Mouse (Mus musculus) kidney, embryonic 16.5 days (tissue): ENCODE results near the gene Pold1. TPM values are rescaled to one million over a fixed set of nuclear protein-coding genes. Genes with fewer than 3 reads are reported as not detected.

ENCODE experiments used
- ATAC-seq: fragments of 200-750 bp; cut with Nextera tagmentation; 2 replicates; pipeline ENCODE4 v1.8.0; 2017; ENCODE audit warnings: moderate TSS enrichment; ENCODE audit not compliant: low FRiP score, low TSS enrichment
- H3K27ac ChIP-seq: fragments of 300-500 bp; sonication (generic); 2 replicates; pipeline ENCODE4 v1.5.1; 2014; ENCODE audit warnings: low read length
- H3K27me3 ChIP-seq: fragments of 300-500 bp; sonication (generic); 2 replicates; pipeline ENCODE4 v1.6.1; 2014; ENCODE audit warnings: low read length, control low read depth, mixed read lengths; ENCODE audit not compliant: insufficient read depth
- H3K36me3 ChIP-seq: fragments of 300-500 bp; sonication (generic); 2 replicates; pipeline ENCODE4 v1.6.1; 2014; ENCODE audit warnings: low read length, control low read depth, mixed read lengths; ENCODE audit not compliant: insufficient read depth
- H3K4me1 ChIP-seq: fragments of 300-500 bp; sonication (generic); 2 replicates; pipeline ENCODE4 v1.6.1; 2014; ENCODE audit warnings: low read length, control low read depth, mixed read lengths; ENCODE audit not compliant: insufficient read depth
- H3K4me2 ChIP-seq: fragments of 300-500 bp; sonication (generic); replicated peaks from 2 replicates; pipeline ENCODE4 v1.6.1; 2014; ENCODE audit warnings: low read depth, low read length
- H3K4me3 ChIP-seq: fragments of 300-500 bp; sonication (generic); 2 replicates; pipeline ENCODE4 v1.5.1; 2014; ENCODE audit warnings: mild to moderate bottlenecking, low read length
- H3K9ac ChIP-seq: fragments of 300-500 bp; sonication (generic); replicated peaks from 2 replicates; pipeline ENCODE4 v1.6.1; 2014; ENCODE audit warnings: low read length
- H3K9me3 ChIP-seq: fragments of 300-500 bp; sonication (generic); 2 replicates; pipeline ENCODE4 v1.6.1; 2016; ENCODE audit warnings: low read length, control low read depth
- WGBS: fragments of 180-500 bp; shearing (Covaris S2); extraction: QIAGEN DNeasy Blood & Tissue Kit; methylation state at CpG from one replicate; pipeline ENCODE4 v1.1.7; 2014; 5-methylcytosine and 5-hydroxymethylcytosine counted together
- polyA plus RNA-seq: library from polyadenylated mRNA; unstranded; fragments of >200 nt; fragmentation: Nextera tagmentation; extraction: Ambion mirVana; gene quantifications from 2 replicates; pipeline ENCODE4 v1.2.1, GENCODE M21; 2015

Gene Pold1
- polyA plus RNA-seq, 1 experiment from 2014 or later, result 105 TPM

DNA sequence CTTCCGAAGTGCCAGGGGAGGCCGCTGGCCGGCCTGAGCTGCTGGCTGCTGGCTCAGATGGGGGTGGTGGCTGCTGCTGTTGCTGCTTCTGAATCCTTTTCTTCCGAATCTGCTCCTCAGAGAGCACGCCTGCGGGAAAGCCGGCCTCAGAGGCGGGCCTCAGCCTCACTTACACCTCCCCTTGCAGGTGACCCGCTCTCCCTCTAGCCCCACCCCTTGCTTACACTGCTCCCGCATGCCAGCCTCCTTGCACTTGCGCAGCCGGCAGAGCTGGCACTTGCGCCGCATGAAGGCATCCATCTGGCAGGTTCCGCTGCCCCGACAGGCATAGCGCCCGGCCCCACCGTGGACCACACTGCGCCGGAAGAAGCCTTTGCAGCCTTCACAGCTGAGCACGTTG, 3.1 kb upstream of the Pold1 start:
- no peak overlapping the region for H3K4me3 ChIP-seq
- H3K36me3 ChIP-seq, result peaks cover 29% of the 10 kb centered on the region
- no peaks in the 10 kb centered on the region for H3K27me3 ChIP-seq
- H3K9ac ChIP-seq, result no peak overlapping the region
- H3K4me1 ChIP-seq, result peaks cover 23% of the 10 kb centered on the region
- H3K27ac ChIP-seq, result no peak overlapping the region
- no peaks in the 10 kb centered on the region for H3K9me3 ChIP-seq
- ATAC-seq, result no peak
- WGBS, result 75% methylated on average over 22 of the region's 22 CpGs
- no peak overlapping the region for H3K4me2 ChIP-seq

DNA sequence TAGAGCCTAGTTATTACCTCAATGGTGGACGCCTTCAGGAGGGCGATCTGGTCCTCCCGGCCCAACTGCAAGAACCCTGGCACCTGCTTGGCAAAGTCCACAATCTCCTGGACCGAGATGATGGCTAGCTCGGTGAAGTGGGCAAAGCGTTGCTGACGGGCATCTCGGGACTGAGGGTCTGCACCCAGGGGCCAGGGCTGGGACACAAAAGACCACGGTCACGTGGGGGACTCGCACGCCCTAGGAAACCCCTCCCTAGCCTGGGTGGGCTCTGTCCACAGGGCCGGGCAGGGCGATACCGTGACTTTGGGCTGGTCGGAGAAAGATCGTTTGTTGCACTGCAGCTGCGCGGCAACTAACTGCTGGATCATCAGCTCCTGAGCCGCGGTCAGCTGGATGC, 2.7 kb upstream of the Pold1 start:
- WGBS, result 94% methylated on average over 21 of the region's 21 CpGs
- Histone ChIP-seq H3K4me1 (peaks cover 23% of the 10 kb centered on the region), H3K27ac (no peak overlapping the region), H3K4me3 (no peak overlapping the region), H3K36me3 (peaks cover 29% of the 10 kb centered on the region), H3K9ac (no peak overlapping the region), H3K4me2 (no peak overlapping the region), H3K9me3 (no peaks in the 10 kb centered on the region), H3K27me3 (no peaks in the 10 kb centered on the region)
- ATAC-seq, result no peak

- Histone ChIP-seq H3K4me1 (peaks cover 23% of the 10 kb centered on the region), H3K4me2 (no peak overlapping the region), H3K9me3 (no peaks in the 10 kb centered on the region), H3K36me3 (peaks cover 29% of the 10 kb centered on the region), H3K9ac (no peak overlapping the region), H3K27me3 (no peaks in the 10 kb centered on the region), H3K4me3 (no peak overlapping the region), H3K27ac (no peak overlapping the region)
- WGBS, result 92% methylated on average over 12 of the region's 12 CpGs
- no peak for ATAC-seq
Measured at GRCm38 (mm10) chr7:44550409-44550678, 1.7 kb upstream of the Pold1 start.

DNA sequence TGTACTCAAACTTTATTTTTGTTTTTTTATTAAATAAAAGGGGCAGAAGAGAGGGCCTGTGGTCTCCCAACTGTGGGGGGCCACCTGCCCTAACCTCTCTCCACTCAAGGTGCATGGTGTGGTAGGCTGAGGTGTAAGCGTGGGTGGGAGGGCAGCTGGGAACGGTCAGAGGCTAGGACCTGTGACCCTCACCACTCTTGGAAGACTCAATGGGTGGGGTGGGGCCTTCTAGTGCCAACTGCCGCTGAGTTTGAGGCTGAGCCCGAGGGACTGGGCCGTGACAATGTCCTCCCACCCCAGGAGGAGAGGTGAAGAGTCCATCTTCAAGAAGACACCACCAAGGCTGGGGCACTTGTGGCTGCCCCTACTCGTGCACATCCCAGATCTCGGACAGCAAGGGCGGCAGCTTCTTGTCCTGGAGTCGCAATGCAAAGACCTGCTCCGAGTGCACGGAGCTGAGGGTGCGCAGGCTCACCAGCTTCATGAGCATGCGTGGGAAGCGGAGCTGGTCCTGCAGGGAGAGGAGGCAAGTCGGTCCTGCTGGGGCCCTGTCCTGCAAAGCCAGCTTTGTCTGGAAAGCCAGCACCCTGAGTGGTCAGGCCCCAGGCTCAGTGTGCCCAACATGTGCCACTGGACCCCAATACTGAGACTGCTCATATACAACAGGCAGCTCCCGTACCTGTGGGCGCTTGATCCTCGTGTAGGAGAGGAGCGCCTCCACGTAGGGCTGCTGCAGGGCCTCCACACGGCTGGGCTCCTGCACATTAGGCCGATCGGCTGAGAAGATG, 1.2 kb upstream of the Pold1 start:
- H3K4me3 ChIP-seq, result no peak overlapping the region
- no peak overlapping the region for H3K27ac ChIP-seq
- H3K9ac ChIP-seq, result no peak overlapping the region
- H3K27me3 ChIP-seq, result no peaks in the 10 kb centered on the region
- H3K36me3 ChIP-seq, result peaks cover 29% of the 10 kb centered on the region
- WGBS, result 93% methylated on average over 23 of the region's 23 CpGs
- H3K4me1 ChIP-seq, result peaks cover 23% of the 10 kb centered on the region
- no peaks in the 10 kb centered on the region for H3K9me3 ChIP-seq
- ATAC-seq, result no peak
- H3K4me2 ChIP-seq, result no peak overlapping the region

DNA sequence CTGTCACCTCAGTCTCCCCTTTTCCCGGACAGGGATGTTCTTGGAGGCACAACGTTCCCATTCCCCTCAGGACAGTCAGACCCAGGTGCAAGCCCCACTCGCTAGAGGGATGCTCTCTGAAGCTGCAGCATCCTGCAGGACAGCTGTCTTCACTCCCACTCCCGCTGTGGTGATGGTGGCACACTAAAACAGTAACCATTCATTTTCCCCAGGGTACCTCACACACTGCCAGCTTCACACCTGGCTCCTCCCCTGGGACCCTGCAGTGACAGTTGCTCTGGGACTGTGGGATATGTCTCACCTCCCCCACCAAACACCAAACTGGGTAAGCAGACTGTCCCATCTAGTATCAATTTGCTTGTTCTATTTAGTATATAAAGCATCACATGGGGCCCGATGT, 924 bp downstream of the Pold1 start:
- 0 out of 2 replicates have a peak overlapping the region, but pooled peaks have one; percentile 76 for H3K27ac ChIP-seq
- no peak for ATAC-seq

GRCm38 (mm10) chr7:44547041-44547440, 1.6 kb downstream of the Pold1 start:
- WGBS, result 93% methylated on average over 13 of the region's 13 CpGs
- no peak overlapping the region for H3K27ac ChIP-seq
- H3K4me2 ChIP-seq, result peak overlapping the region; percentile 60
- H3K36me3 ChIP-seq, result peaks cover 33% of the 10 kb centered on the region
- H3K27me3 ChIP-seq, result no peaks in the 10 kb centered on the region
- H3K4me3 ChIP-seq, result peak overlapping the region; percentile 73
- ATAC-seq, result no peak
- peaks cover 10% of the 10 kb centered on the region for H3K4me1 ChIP-seq
- H3K9me3 ChIP-seq, result no peaks in the 10 kb centered on the region
- H3K9ac ChIP-seq, result peak overlapping the region; percentile 73

More for the DNA sequence above, 924 bp downstream of the Pold1 start:
- Histone ChIP-seq H3K9me3 (no peaks in the 10 kb centered on the region), H3K9ac (peak overlapping the region; percentile 73), H3K27me3 (no peaks in the 10 kb centered on the region), H3K4me1 (peaks cover 14% of the 10 kb centered on the region), H3K36me3 (peaks cover 29% of the 10 kb centered on the region), H3K4me3 (peak overlapping the region; percentile 73), H3K4me2 (peak overlapping the region; percentile 60)
- WGBS, result 18% methylated on average over 5 of the region's 5 CpGs

DNA sequence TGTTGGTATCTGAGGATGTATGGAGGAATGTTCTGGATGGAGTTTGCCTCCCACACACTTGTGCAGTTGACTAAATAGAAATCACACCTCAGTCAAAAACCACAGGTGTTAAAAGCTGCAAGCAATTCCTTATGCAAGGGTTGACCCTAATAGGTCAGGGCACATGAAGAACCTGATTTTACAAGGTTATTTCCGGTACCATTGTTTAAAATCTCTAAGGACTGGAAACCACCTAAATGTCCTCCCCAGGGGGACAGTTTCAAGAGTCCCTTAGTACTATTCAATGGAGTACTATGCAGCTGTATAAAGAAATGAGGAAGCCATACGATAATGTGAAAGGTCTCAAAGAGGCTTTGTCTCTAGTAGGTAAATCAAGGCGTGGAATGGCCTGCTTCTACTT, 2.4 kb downstream of the Pold1 start:
- H3K4me3 ChIP-seq, result no peak overlapping the region
- H3K9ac ChIP-seq, result no peak overlapping the region
- H3K4me2 ChIP-seq, result no peak overlapping the region
- H3K9me3 ChIP-seq, result no peaks in the 10 kb centered on the region
- no peak for ATAC-seq
- 95% methylated on average over 3 of the region's 3 CpGs for WGBS
- H3K27me3 ChIP-seq, result no peaks in the 10 kb centered on the region
- no peak overlapping the region for H3K27ac ChIP-seq
- peaks cover 32% of the 10 kb centered on the region for H3K36me3 ChIP-seq
- H3K4me1 ChIP-seq, result peaks cover 10% of the 10 kb centered on the region

DNA sequence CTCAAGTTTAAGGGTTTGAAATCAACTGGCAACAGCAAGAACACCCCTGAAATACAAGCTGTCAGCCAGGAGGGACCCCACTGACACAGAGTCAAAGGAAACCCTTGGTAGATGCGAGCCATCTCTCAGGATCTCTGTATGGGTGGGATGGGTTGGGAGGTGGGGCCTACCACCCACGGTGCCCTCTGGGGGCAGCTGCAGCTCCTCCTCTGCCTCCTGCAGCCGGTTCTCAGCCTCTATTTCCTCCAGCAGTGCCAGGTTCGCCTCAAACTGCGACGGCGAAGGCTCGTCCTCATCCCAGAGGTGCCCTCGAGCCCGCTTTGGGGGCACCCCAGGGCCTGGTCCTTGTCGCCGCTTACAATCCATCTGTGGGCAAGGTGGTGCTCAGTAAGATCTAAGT, 5.6 kb downstream of the Pold1 start:
- Histone ChIP-seq H3K36me3 (peaks cover 44% of the 10 kb centered on the region), H3K27ac (no peak overlapping the region), H3K27me3 (no peaks in the 10 kb centered on the region), H3K9me3 (no peaks in the 10 kb centered on the region), H3K4me1 (peaks cover 9% of the 10 kb centered on the region), H3K4me3 (no peak overlapping the region), H3K4me2 (no peak overlapping the region), H3K9ac (no peak overlapping the region)
- no peak for ATAC-seq
- 75% methylated on average over 12 of the region's 12 CpGs for WGBS

DNA sequence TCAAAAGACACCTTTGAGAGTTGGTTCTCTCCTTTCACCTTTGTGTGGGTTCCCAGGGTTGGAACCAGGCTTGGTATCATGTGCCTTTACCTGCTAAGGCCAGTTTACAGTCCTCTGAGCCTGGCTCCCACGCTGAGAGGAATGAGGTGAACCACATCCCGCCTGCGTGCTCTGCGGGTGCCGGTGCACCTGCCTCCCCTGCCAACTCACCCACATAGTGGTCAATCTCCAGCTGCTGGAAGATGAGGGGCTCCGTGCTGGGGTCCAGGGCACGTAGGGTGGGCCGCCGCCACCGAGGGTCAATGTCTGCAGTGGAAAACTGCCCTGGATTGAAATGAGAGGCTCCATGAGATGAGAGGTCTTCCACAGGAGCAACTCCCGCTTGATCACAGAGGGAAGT, 6.1 kb downstream of the Pold1 start:
- no peak overlapping the region for H3K4me3 ChIP-seq
- H3K27me3 ChIP-seq, result no peaks in the 10 kb centered on the region
- H3K9me3 ChIP-seq, result no peaks in the 10 kb centered on the region
- no peak for ATAC-seq
- H3K36me3 ChIP-seq, result peaks cover 49% of the 10 kb centered on the region
- no peak overlapping the region for H3K9ac ChIP-seq
- 91% methylated on average over 11 of the region's 11 CpGs for WGBS
- H3K4me1 ChIP-seq, result peaks cover 4% of the 10 kb centered on the region
- H3K4me2 ChIP-seq, result no peak overlapping the region
- H3K27ac ChIP-seq, result no peak overlapping the region

- no peak overlapping the region for H3K4me3 ChIP-seq
- no peaks in the 10 kb centered on the region for H3K9me3 ChIP-seq
- H3K9ac ChIP-seq, result no peak overlapping the region
- no peaks in the 10 kb centered on the region for H3K4me1 ChIP-seq
- 93% methylated on average over 41 of the region's 41 CpGs for WGBS
- ATAC-seq, result no peak
- H3K36me3 ChIP-seq, result peaks cover 84% of the 10 kb centered on the region
- H3K4me2 ChIP-seq, result no peak overlapping the region
- no peaks in the 10 kb centered on the region for H3K27me3 ChIP-seq
- no peak overlapping the region for H3K27ac ChIP-seq
Measured at GRCm38 (mm10) chr7:44538756-44539624, 9.7 kb downstream of the Pold1 start.
